Mouse (Mus musculus) cerebellum, postnatal 14 days (tissue): ENCODE measurements around the gene Zfp36l3.
"Not testable (repeated sequence)": the region's sequence is repeated elsewhere in the genome, so short reads cannot be mapped to it uniquely, and the experiment has no call there.

Experiments
- DNase-seq, 2 experiments: peaks; one replicate each; pipeline ENCODE4 v3.0.0; 2021; ENCODE audit warnings: mixed read lengths in 2 of 2

Gene Zfp36l3

GRCm38 (mm10) chrX:53776276-53776675, at the start of gene Zfp36l3:
TSS of gene Zfp36l3 (minus strand) at chrX:53776394.
- DNase-seq = no peak

GRCm38 (mm10) chrX:53799074-53799473, 22.9 kb upstream of the Zfp36l3 start:
- peak; percentile 7 for DNase-seq

DNA sequence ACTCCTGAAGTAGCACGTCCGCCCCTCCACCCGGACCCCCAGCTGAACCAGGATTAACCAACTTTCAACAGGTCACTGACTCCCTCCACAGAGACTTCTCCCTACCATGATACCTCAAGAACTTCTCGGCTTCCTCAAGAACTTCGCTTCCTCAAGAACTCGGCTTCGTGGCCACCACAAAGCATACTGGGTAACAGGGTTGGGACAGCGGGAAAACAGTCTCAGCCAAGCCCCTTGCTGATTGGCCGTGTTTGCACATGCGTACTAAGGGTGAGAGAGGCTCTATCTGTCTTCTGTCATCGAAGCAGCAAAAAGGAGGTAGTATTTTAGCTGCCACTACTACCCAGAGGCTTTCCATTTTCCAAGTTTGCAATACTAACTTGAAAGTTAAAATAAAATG, 21.3 kb upstream of the Zfp36l3 start, which contains the start of gene Xlr:
TSS of gene Xlr (minus strand) at position 188 of the 400 bp plus-strand sequence.
- DNase-seq = not testable (repeated sequence)

GRCm38 (mm10) chrX:53757736-53758135, 18.5 kb downstream of the Zfp36l3 start, which contains the start of gene 1700013H16Rik:
TSS of gene 1700013H16Rik (minus strand) at chrX:53757831.
- DNase-seq = no peak

GRCm38 (mm10) chrX:53752851-53753250, 23.3 kb downstream of the Zfp36l3 start:
- DNase-seq = no peak

GRCm38 (mm10) chrX:53728967-53729366, 47.2 kb downstream of the Zfp36l3 start:
- no peak for DNase-seq

GRCm38 (mm10) chrX:53724596-53724995, 51.6 kb downstream of the Zfp36l3 start, which contains the start of gene 4930502E18Rik:
TSS of gene 4930502E18Rik (plus strand) at chrX:53724826.
- no peak for DNase-seq
